Mouse (Mus musculus): ENCODE results near the gene Klk1b4. TPM values are rescaled to one million over a fixed set of nuclear protein-coding genes. Genes with fewer than 3 reads are reported as not detected.
A peak's percentile ranks its signal among the peaks of the same experiment; 100 is the strongest.
"Not testable (repeated sequence)": the region's sequence is repeated elsewhere in the genome, so short reads cannot be mapped to it uniquely, and the experiment has no call there.

Klk1b4 gene
- polyA plus RNA-seq, 1 experiment from 2014 or later = not detected

- Histone ChIP-seq H3K4me1 (ENCODE audit: control insufficient read depth, insufficient read depth, low read length) (peaks cover 13% of the 10 kb centered on the region), H3K9ac (replicated peaks; ENCODE audit: low read length) (peak overlapping the region; percentile 94), H3K4me3 (replicated peaks; ENCODE audit: low read depth, low read length) (peak overlapping the region; percentile 91), H3K27me3 (ENCODE audit: control insufficient read depth, insufficient read depth, low read length) (no peaks in the 10 kb centered on the region), H3K9me3 (ENCODE audit: control insufficient read depth, low read length) (no peaks in the 10 kb centered on the region), H3K27ac (replicated peaks; ENCODE audit: low read depth, low read length) (peak overlapping the region; percentile 95), H3K4me2 (ENCODE audit: low read length) (peak overlapping the region; percentile 79), H3K36me3 (ENCODE audit: control insufficient read depth, insufficient read depth, low read length) (peaks cover 32% of the 10 kb centered on the region)
- WGBS = under 1% methylated on average over 22 of the region's 23 CpGs
- DNase-seq (peak; percentile 79), ATAC-seq (ENCODE audit: low FRiP score, low TSS enrichment) (peak; percentile 41)
These were observed 39.8 kb downstream of the Klk1b4 start for GRCm38 (mm10) chr7:44246984-44247470.

- DNase-seq (no peak), ATAC-seq (ENCODE audit: low FRiP score, low TSS enrichment) (no peak)
- H3K4me2 ChIP-seq (ENCODE audit: low read length) = peak overlapping the region; percentile 79
- H3K27me3 ChIP-seq (ENCODE audit: control insufficient read depth, insufficient read depth, low read length) = no peaks in the 10 kb centered on the region
- H3K9me3 ChIP-seq (ENCODE audit: control insufficient read depth, low read length) = no peaks in the 10 kb centered on the region
- H3K36me3 ChIP-seq (ENCODE audit: control insufficient read depth, insufficient read depth, low read length) = peaks cover 41% of the 10 kb centered on the region
- peaks cover 13% of the 10 kb centered on the region for H3K4me1 ChIP-seq (ENCODE audit: control insufficient read depth, insufficient read depth, low read length)
- peak overlapping the region; percentile 94; the same call in 1 of the 2 replicates for H3K9ac ChIP-seq (replicated peaks; ENCODE audit: low read length)
- peak overlapping the region; percentile 91 for H3K4me3 ChIP-seq (replicated peaks; ENCODE audit: low read depth, low read length)
- 93% methylated on average over 2 of the region's 2 CpGs for WGBS
- H3K27ac ChIP-seq (replicated peaks; ENCODE audit: low read depth, low read length) = no peak overlapping the region
These were observed 40.7 kb downstream of the Klk1b4 start for GRCm38 (mm10) chr7:44247971-44248370.

GRCm38 (mm10) chr7:44249248-44249647 lies 42.0 kb downstream of the Klk1b4 start:
- Histone ChIP-seq H3K27ac (replicated peaks; ENCODE audit: low read depth, low read length) (no peak overlapping the region), H3K4me3 (replicated peaks; ENCODE audit: low read depth, low read length) (no peak overlapping the region), H3K9ac (replicated peaks; ENCODE audit: low read length) (no peak overlapping the region), H3K36me3 (ENCODE audit: control insufficient read depth, insufficient read depth, low read length) (peaks cover 52% of the 10 kb centered on the region), H3K4me2 (ENCODE audit: low read length) (no peak overlapping the region), H3K9me3 (ENCODE audit: control insufficient read depth, low read length) (no peaks in the 10 kb centered on the region), H3K4me1 (ENCODE audit: control insufficient read depth, insufficient read depth, low read length) (peaks cover 13% of the 10 kb centered on the region), H3K27me3 (ENCODE audit: control insufficient read depth, insufficient read depth, low read length) (no peaks in the 10 kb centered on the region)
- no peak for DNase-seq
- WGBS = 91% methylated on average over 4 of the region's 4 CpGs
- ATAC-seq (ENCODE audit: low FRiP score, low TSS enrichment) = no peak

- H3K4me1 ChIP-seq (ENCODE audit: control insufficient read depth, insufficient read depth, low read length); H3K4me3 ChIP-seq (replicated peaks; ENCODE audit: low read depth, low read length); H3K9ac ChIP-seq (replicated peaks; ENCODE audit: low read length); ATAC-seq (ENCODE audit: low FRiP score, low TSS enrichment); H3K9me3 ChIP-seq (ENCODE audit: control insufficient read depth, low read length); DNase-seq; H3K27me3 ChIP-seq (ENCODE audit: control insufficient read depth, insufficient read depth, low read length); H3K4me2 ChIP-seq (ENCODE audit: low read length); H3K27ac ChIP-seq (replicated peaks; ENCODE audit: low read depth, low read length): not testable (repeated sequence)
- 91% methylated on average over 17 of the region's 17 CpGs for whole genome bisulfite sequencing
- peaks cover 52% of the 10 kb centered on the region for H3K36me3 ChIP-seq (ENCODE audit: control insufficient read depth, insufficient read depth, low read length)
These were observed 43.6 kb downstream of the Klk1b4 start for GRCm38 (mm10) chr7:44250732-44251275.

GRCm38 (mm10) chr7:44253023-44253616 lies 45.9 kb downstream of the Klk1b4 start:
- H3K4me1 ChIP-seq (ENCODE audit: control insufficient read depth, insufficient read depth, low read length) = 0 out of 2 replicates have a peak, but pooled peaks cover 3% of the 10 kb centered on the region
- no peak overlapping the region for H3K4me2 ChIP-seq (ENCODE audit: low read length)
- DNase-seq (no peak), ATAC-seq (ENCODE audit: low FRiP score, low TSS enrichment) (no peak)
- WGBS = 71% methylated on average over 15 of the region's 15 CpGs
- H3K9ac ChIP-seq (replicated peaks; ENCODE audit: low read length) = no peak overlapping the region
- peaks cover 52% of the 10 kb centered on the region for H3K36me3 ChIP-seq (ENCODE audit: control insufficient read depth, insufficient read depth, low read length)
- no peak overlapping the region for H3K27ac ChIP-seq (replicated peaks; ENCODE audit: low read depth, low read length)
- H3K9me3 ChIP-seq (ENCODE audit: control insufficient read depth, low read length) = no peaks in the 10 kb centered on the region
- no peak overlapping the region for H3K4me3 ChIP-seq (replicated peaks; ENCODE audit: low read depth, low read length)
- no peaks in the 10 kb centered on the region for H3K27me3 ChIP-seq (ENCODE audit: control insufficient read depth, insufficient read depth, low read length)

GRCm38 (mm10) chr7:44254930-44255329 lies 47.7 kb downstream of the Klk1b4 start:
- Histone ChIP-seq H3K9ac (replicated peaks; ENCODE audit: low read length) (no peak overlapping the region), H3K4me1 (ENCODE audit: control insufficient read depth, insufficient read depth, low read length) (no peaks in the 10 kb centered on the region), H3K27me3 (ENCODE audit: control insufficient read depth, insufficient read depth, low read length) (no peaks in the 10 kb centered on the region), H3K36me3 (ENCODE audit: control insufficient read depth, insufficient read depth, low read length) (peaks cover 38% of the 10 kb centered on the region), H3K27ac (replicated peaks; ENCODE audit: low read depth, low read length) (no peak overlapping the region), H3K4me3 (replicated peaks; ENCODE audit: low read depth, low read length) (no peak overlapping the region), H3K9me3 (ENCODE audit: control insufficient read depth, low read length) (no peaks in the 10 kb centered on the region), H3K4me2 (ENCODE audit: low read length) (no peak overlapping the region)
- DNase-seq (no peak), ATAC-seq (ENCODE audit: low FRiP score, low TSS enrichment) (no peak)
- WGBS = 88% methylated on average over 6 of the region's 6 CpGs

GRCm38 (mm10) chr7:44257278-44257677 lies 50.0 kb downstream of the Klk1b4 start, which contains the start of gene Acp4:
Gene Acp4, minus strand, starts transcription at chr7:44257378.
- Histone ChIP-seq H3K27ac (replicated peaks; ENCODE audit: low read depth, low read length) (no peak within 1 kb of the TSS), H3K27me3 (ENCODE audit: control insufficient read depth, insufficient read depth, low read length) (no peaks in the 10 kb centered on the region), H3K4me1 (ENCODE audit: control insufficient read depth, insufficient read depth, low read length) (no peaks in the 10 kb centered on the region), H3K4me3 (replicated peaks; ENCODE audit: low read depth, low read length) (no peak within 1 kb of the TSS), H3K9me3 (ENCODE audit: control insufficient read depth, low read length) (no peaks in the 10 kb centered on the region), H3K9ac (replicated peaks; ENCODE audit: low read length) (no peak within 1 kb of the TSS), H3K4me2 (ENCODE audit: low read length) (no peak within 1 kb of the TSS), H3K36me3 (ENCODE audit: control insufficient read depth, insufficient read depth, low read length) (peaks cover 18% of the 10 kb centered on the region)
- ATAC-seq (ENCODE audit: low FRiP score, low TSS enrichment) (0 out of 2 replicates have a peak, but pooled peaks have one; percentile 18), DNase-seq (no peak)
- 80% methylated on average over 4 of the region's 4 CpGs for WGBS

- H3K9me3 ChIP-seq (ENCODE audit: control insufficient read depth, low read length) = no peaks in the 10 kb centered on the region
- no peaks in the 10 kb centered on the region for H3K27me3 ChIP-seq (ENCODE audit: control insufficient read depth, insufficient read depth, low read length)
- H3K4me1 ChIP-seq (ENCODE audit: control insufficient read depth, insufficient read depth, low read length) = peaks cover 6% of the 10 kb centered on the region; the same call in 1 of the 2 replicates
- 68% methylated on average over 6 of the region's 6 CpGs for whole genome bisulfite sequencing
- ATAC-seq (ENCODE audit: low FRiP score, low TSS enrichment) (no peak), DNase-seq (no peak)
- H3K9ac ChIP-seq (replicated peaks; ENCODE audit: low read length) = no peak overlapping the region
- H3K36me3 ChIP-seq (ENCODE audit: control insufficient read depth, insufficient read depth, low read length) = no peaks in the 10 kb centered on the region
- no peak overlapping the region for H3K4me2 ChIP-seq (ENCODE audit: low read length)
- no peak overlapping the region for H3K4me3 ChIP-seq (replicated peaks; ENCODE audit: low read depth, low read length)
- H3K27ac ChIP-seq (replicated peaks; ENCODE audit: low read depth, low read length) = no peak overlapping the region
These were observed 53.2 kb downstream of the Klk1b4 start for GRCm38 (mm10) chr7:44260410-44260809.

GRCm38 (mm10) chr7:44261147-44261546 lies 53.9 kb downstream of the Klk1b4 start, which contains the start of gene Gm15517:
Gene Gm15517, plus strand, starts transcription at chr7:44261447.
- no peak for DNase-seq
- Histone ChIP-seq H3K36me3 (ENCODE audit: control insufficient read depth, insufficient read depth, low read length) (no peaks in the 10 kb centered on the region), H3K9me3 (ENCODE audit: control insufficient read depth, low read length) (no peaks in the 10 kb centered on the region), H3K27me3 (ENCODE audit: control insufficient read depth, insufficient read depth, low read length) (no peaks in the 10 kb centered on the region), H3K4me1 (ENCODE audit: control insufficient read depth, insufficient read depth, low read length) (peaks cover 6% of the 10 kb centered on the region; the same call in 1 of the 2 replicates), H3K9ac (replicated peaks; ENCODE audit: low read length) (no peak within 1 kb of the TSS), H3K27ac (replicated peaks; ENCODE audit: low read depth, low read length) (no peak within 1 kb of the TSS), H3K4me2 (ENCODE audit: low read length) (no peak within 1 kb of the TSS), H3K4me3 (replicated peaks; ENCODE audit: low read depth, low read length) (no peak within 1 kb of the TSS)
- 42% methylated on average over 5 of the region's 5 CpGs for WGBS
- no peak for ATAC-seq (ENCODE audit: low FRiP score, low TSS enrichment)
